Mouse (Mus musculus): ENCODE measurements at regions not wholly inside any gene's neighbourhood (a gene's known extent, or its start where the extent isn't known, plus 50 kb on each side); places are given as distances from the start of the nearest gene placed in this dataset.

GRCm38 (mm10) chr2:144198326-144199051, 72.0 kb upstream of the Mgme1 start:
- DNase-seq (ENCODE audit: low read depth, low spot score) (no peak), ATAC-seq (no peak)
- TF ChIP-seq CTCF (IDR thresholded peaks at IDR 0.05) = no peak
- ChIA-PET POLR2A (interaction anchor here (0.7 kb wide), 1 partner anchor 34 kb away, joined by 4 read pairs; no protein-coding TSS in a partner anchor), CTCF (interaction anchor here (0.9 to 1.0 kb wide), 2 partner anchors 24 to 241 kb away, joined by 3 read pairs; no protein-coding TSS in a partner anchor)
- H3K27me3 ChIP-seq = no peaks in the 10 kb centered on the region
- in situ Hi-C loops (cut with MboI; ENCODE audit: low pct_unique_long_range_greater_than_20kb) = no loop called here

All from Patski (cell line).